Mouse (Mus musculus): ENCODE data around the gene Tshz2. TPM values are rescaled to one million over a fixed set of nuclear protein-coding genes. Genes with fewer than 3 reads are reported as not detected.

Gene Tshz2
- polyA plus RNA-seq, 1 experiment: 16.1 TPM

DNA sequence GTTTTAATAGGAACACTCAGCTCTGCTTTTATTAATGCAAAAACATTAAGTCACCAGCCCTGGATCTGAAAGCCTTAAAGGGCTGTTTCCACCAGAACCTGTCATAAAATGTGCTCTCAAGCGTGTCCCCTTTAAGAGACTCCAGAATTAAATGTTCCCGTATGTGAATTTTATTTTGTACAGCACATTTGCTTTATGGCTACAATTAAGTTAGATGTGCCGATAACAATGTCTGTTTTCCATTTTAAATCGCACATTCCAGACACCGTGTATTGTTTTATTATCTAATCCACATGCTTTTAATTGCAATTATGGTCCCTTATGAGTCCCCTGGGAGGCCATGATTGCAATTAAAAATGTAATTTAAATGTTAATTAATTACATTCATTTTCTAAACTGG lies 178.8 kb downstream of the Tshz2 start:
- 88% methylated on average over 5 of the region's 5 CpGs for WGBS
- H3K4me1 ChIP-seq (ENCODE audit: control insufficient read depth, insufficient read depth, low read length): no peaks in the 10 kb centered on the region
- TF ChIP-seq POLR2A (IDR thresholded peaks at IDR 0.05; ENCODE audit: borderline replicate concordance, insufficient read depth, low read length) (no peak), CTCF (IDR thresholded peaks at IDR 0.05; ENCODE audit: borderline replicate concordance, insufficient read depth, low read depth, low read length) (no peak)
- DNase-seq: no peak
- no peak overlapping the region for H3K4me3 ChIP-seq (replicated peaks; ENCODE audit: insufficient read depth, low read depth, low read length)
- no peak overlapping the region for H3K27ac ChIP-seq (ENCODE audit: insufficient read depth, low read length)
- H3K27me3 ChIP-seq (ENCODE audit: control insufficient read depth, insufficient read depth, low read length): no peaks in the 10 kb centered on the region; the same call in 1 of the 2 replicates

DNA sequence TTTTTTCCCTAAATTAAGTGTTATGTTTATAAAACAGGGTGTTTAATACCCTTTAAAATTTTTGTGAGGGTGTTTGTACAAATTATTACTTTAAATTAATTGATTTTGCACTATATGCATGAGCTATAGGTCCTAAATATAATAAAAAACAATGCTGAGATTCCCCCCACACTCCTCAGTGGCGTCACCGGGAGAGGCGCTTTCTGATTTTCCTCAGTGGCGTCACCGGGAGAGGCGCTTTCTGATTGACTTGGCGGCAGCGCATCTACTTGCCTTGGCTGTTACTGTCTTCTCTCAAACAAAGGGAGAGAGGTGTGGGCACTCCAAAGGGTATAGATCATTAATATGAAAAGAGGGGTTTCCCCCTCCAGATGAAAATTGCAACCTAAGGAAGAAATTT lies 179.2 kb downstream of the Tshz2 start:
- no peak overlapping the region for H3K27ac ChIP-seq (ENCODE audit: insufficient read depth, low read length)
- no peaks in the 10 kb centered on the region; the same call in 1 of the 2 replicates for H3K27me3 ChIP-seq (ENCODE audit: control insufficient read depth, insufficient read depth, low read length)
- H3K4me1 ChIP-seq (ENCODE audit: control insufficient read depth, insufficient read depth, low read length): no peaks in the 10 kb centered on the region
- no peak for TF ChIP-seq CTCF (IDR thresholded peaks at IDR 0.05; ENCODE audit: borderline replicate concordance, insufficient read depth, low read depth, low read length)
- no peak for TF ChIP-seq POLR2A (IDR thresholded peaks at IDR 0.05; ENCODE audit: borderline replicate concordance, insufficient read depth, low read length)
- WGBS: 93% methylated on average over 8 of the region's 8 CpGs
- no peak overlapping the region for H3K4me3 ChIP-seq (replicated peaks; ENCODE audit: insufficient read depth, low read depth, low read length)
- no peak for DNase-seq

DNA sequence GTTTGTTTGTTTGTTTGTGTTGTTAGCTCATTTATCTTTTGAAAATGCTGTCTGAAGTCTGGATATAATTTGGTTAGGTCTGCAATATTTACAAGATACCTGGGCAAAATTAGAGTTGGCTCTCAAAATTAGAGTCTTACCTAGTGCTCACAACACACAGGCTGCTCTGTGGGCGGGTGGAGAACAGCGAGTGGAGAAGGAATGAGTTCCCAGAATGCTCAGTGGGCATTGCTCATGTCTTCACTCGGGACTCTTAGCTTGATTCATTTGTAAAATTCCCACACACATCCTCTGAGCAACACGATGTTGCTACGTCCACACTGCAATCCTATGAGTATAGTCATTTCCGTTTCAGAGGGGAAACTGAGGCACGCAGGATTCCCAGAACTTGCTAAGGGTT lies 180.1 kb downstream of the Tshz2 start:
- H3K4me1 ChIP-seq (ENCODE audit: control insufficient read depth, insufficient read depth, low read length): no peaks in the 10 kb centered on the region
- no peak for DNase-seq
- TF ChIP-seq POLR2A (IDR thresholded peaks at IDR 0.05; ENCODE audit: borderline replicate concordance, insufficient read depth, low read length) (no peak), CTCF (IDR thresholded peaks at IDR 0.05; ENCODE audit: borderline replicate concordance, insufficient read depth, low read depth, low read length) (no peak)
- no peak overlapping the region for H3K27ac ChIP-seq (ENCODE audit: insufficient read depth, low read length)
- H3K27me3 ChIP-seq (ENCODE audit: control insufficient read depth, insufficient read depth, low read length): no peaks in the 10 kb centered on the region; the same call in 1 of the 2 replicates
- H3K4me3 ChIP-seq (replicated peaks; ENCODE audit: insufficient read depth, low read depth, low read length): no peak overlapping the region
- WGBS: 93% methylated on average over 7 of the region's 7 CpGs

DNA sequence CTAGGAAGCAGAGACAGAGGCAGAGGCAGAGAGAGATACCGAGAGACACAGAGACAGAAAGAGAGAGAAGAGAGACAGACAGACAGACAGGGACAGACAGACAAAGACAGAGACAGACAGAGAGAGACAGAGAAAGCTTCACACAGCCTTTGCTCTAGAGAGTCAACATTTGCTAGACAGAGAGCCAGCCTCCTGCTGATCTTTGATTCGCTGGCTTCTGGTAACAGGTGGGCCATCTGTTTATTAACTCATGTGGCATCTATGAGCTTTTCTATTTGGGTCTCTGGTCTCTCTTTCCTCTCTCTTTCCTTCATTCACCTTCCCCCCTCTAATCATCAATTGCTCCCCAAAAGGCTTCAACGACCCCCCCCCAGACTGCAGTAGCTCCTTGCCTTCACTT lies 181.5 kb downstream of the Tshz2 start:
- TF ChIP-seq CTCF (IDR thresholded peaks at IDR 0.05; ENCODE audit: borderline replicate concordance, insufficient read depth, low read depth, low read length) (no peak), POLR2A (IDR thresholded peaks at IDR 0.05; ENCODE audit: borderline replicate concordance, insufficient read depth, low read length) (no peak)
- Histone ChIP-seq H3K27me3 (ENCODE audit: control insufficient read depth, insufficient read depth, low read length) (no peaks in the 10 kb centered on the region; the same call in 1 of the 2 replicates), H3K27ac (ENCODE audit: insufficient read depth, low read length) (no peak overlapping the region), H3K4me1 (ENCODE audit: control insufficient read depth, insufficient read depth, low read length) (no peaks in the 10 kb centered on the region), H3K4me3 (replicated peaks; ENCODE audit: insufficient read depth, low read depth, low read length) (no peak overlapping the region)
- no peak for DNase-seq
- 25% methylated on average over 3 of the region's 3 CpGs for WGBS

- 25% methylated on average over 10 of the region's 10 CpGs for WGBS
- no peak overlapping the region for H3K27ac ChIP-seq (ENCODE audit: insufficient read depth, low read length)
- no peak for TF ChIP-seq CTCF (IDR thresholded peaks at IDR 0.05; ENCODE audit: borderline replicate concordance, insufficient read depth, low read depth, low read length)
- no peak for TF ChIP-seq POLR2A (IDR thresholded peaks at IDR 0.05; ENCODE audit: borderline replicate concordance, insufficient read depth, low read length)
- no peaks in the 10 kb centered on the region for H3K4me1 ChIP-seq (ENCODE audit: control insufficient read depth, insufficient read depth, low read length)
- no peaks in the 10 kb centered on the region; the same call in 1 of the 2 replicates for H3K27me3 ChIP-seq (ENCODE audit: control insufficient read depth, insufficient read depth, low read length)
- no peak for DNase-seq
- H3K4me3 ChIP-seq (replicated peaks; ENCODE audit: insufficient read depth, low read depth, low read length): no peak overlapping the region
These were observed 181.9 kb downstream of the Tshz2 start for GRCm38 (mm10) chr2:169814757-169815156.

GRCm38 (mm10) chr2:169821021-169821441 lies 188.2 kb downstream of the Tshz2 start:
- Histone ChIP-seq H3K4me1 (ENCODE audit: control insufficient read depth, insufficient read depth, low read length) (no peaks in the 10 kb centered on the region), H3K27ac (ENCODE audit: insufficient read depth, low read length) (no peak overlapping the region), H3K27me3 (ENCODE audit: control insufficient read depth, insufficient read depth, low read length) (peaks cover 2% of the 10 kb centered on the region; the same call in 1 of the 2 replicates), H3K4me3 (replicated peaks; ENCODE audit: insufficient read depth, low read depth, low read length) (no peak overlapping the region)
- TF ChIP-seq CTCF (IDR thresholded peaks at IDR 0.05; ENCODE audit: borderline replicate concordance, insufficient read depth, low read depth, low read length) (no peak), POLR2A (IDR thresholded peaks at IDR 0.05; ENCODE audit: borderline replicate concordance, insufficient read depth, low read length) (no peak)
- no peak for DNase-seq
- 59% methylated on average over 9 of the region's 9 CpGs for WGBS

DNA sequence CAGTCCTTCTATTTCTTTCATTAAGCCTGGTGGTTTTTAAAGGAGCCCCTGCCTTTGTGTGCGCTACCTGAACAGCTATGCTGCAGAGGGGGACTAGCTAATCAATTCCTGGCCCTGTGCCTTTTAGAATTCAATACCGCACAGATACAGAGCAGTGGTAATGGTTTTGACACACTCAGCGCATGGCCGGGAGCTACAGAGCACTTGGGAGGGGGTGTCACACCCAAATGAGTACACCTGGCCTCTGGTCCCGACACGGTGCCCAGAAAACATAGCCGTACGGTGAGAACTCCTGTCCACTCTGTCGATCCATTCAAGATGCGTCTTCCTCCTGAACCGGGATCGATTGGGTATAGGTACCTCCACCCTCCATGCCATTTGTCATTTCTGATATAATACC lies 193.1 kb downstream of the Tshz2 start:
- Histone ChIP-seq H3K4me3 (replicated peaks; ENCODE audit: insufficient read depth, low read depth, low read length) (no peak overlapping the region), H3K27me3 (ENCODE audit: control insufficient read depth, insufficient read depth, low read length) (peaks cover 2% of the 10 kb centered on the region; the same call in 1 of the 2 replicates), H3K4me1 (ENCODE audit: control insufficient read depth, insufficient read depth, low read length) (no peaks in the 10 kb centered on the region), H3K27ac (ENCODE audit: insufficient read depth, low read length) (no peak overlapping the region)
- WGBS: 80% methylated on average over 12 of the region's 12 CpGs
- DNase-seq: no peak
- TF ChIP-seq POLR2A (IDR thresholded peaks at IDR 0.05; ENCODE audit: borderline replicate concordance, insufficient read depth, low read length) (no peak), CTCF (IDR thresholded peaks at IDR 0.05; ENCODE audit: borderline replicate concordance, insufficient read depth, low read depth, low read length) (no peak)

GRCm38 (mm10) chr2:169826316-169826715 lies 193.5 kb downstream of the Tshz2 start:
- Histone ChIP-seq H3K27ac (ENCODE audit: insufficient read depth, low read length) (no peak overlapping the region), H3K4me3 (replicated peaks; ENCODE audit: insufficient read depth, low read depth, low read length) (no peak overlapping the region), H3K27me3 (ENCODE audit: control insufficient read depth, insufficient read depth, low read length) (no peaks in the 10 kb centered on the region), H3K4me1 (ENCODE audit: control insufficient read depth, insufficient read depth, low read length) (no peaks in the 10 kb centered on the region)
- TF ChIP-seq CTCF (IDR thresholded peaks at IDR 0.05; ENCODE audit: borderline replicate concordance, insufficient read depth, low read depth, low read length) (no peak), POLR2A (IDR thresholded peaks at IDR 0.05; ENCODE audit: borderline replicate concordance, insufficient read depth, low read length) (no peak)
- 41% methylated on average over 15 of the region's 15 CpGs for WGBS
- DNase-seq: no peak
